Mouse (Mus musculus): ENCODE data around the gene Car9.

Gene Car9

DNA sequence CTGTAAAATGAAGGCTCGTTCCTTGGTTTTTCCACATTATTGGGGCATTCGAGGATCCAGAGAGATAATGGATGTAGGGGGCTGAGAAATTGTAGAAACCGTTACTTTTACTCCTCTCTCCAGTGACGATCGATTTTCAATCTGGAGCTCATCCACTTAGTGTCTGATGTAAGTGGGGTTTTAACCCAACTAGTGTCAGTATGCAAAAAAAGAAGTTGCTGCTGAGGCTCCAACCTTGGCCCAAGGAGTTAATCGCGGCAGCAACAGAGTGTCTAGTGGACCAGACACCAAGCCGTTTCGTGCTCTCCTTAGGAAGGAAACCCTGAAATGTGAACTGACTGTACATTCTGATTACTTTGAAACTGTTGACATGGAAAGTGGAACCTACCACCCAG is 12.9 kb upstream of the Car9 start:
- peak; percentile 46 for DNase-seq (ENCODE audit: low spot score)

DNA sequence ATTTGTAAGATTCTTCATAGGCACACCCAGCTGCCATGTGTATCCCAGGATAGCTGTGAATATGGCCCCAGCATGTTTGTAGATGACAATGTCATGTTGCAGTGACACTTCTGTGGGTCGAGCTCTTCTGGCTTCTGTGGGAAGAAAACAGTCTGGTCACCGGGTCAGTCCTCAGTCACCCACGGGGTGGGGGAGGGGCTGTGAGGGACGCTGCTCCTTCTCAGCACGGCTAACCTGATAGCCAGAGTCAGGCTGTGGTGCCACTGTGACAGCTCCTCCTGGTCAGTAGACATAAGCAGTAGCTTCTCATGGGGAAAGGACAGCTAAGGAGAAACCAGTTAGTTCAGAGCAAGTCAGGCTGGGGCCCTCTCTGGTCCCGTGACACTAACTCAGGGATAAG is 10.2 kb upstream of the Car9 start:
- DNase-seq (ENCODE audit: low spot score), result no peak

DNA sequence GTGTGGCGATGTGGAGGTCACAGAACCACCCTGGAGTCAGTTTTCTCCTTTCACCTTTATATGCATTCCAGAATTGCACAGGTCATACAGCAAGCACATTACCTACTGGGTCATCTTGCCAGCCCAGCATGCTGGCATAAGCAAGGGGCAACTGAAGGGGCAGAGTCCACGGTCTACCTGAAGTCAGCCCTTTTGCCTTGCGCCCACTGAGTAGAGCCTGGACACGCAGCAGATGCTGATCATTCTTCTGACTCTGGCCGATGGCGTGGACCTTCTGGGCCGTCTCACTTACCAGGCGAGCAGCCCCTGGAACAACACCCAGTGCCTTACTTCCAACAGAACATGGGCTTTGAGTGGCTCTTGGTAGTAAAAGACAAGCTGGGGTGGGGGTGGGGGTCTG is 9.4 kb upstream of the Car9 start:
- DNase-seq (ENCODE audit: low spot score), result no peak

DNA sequence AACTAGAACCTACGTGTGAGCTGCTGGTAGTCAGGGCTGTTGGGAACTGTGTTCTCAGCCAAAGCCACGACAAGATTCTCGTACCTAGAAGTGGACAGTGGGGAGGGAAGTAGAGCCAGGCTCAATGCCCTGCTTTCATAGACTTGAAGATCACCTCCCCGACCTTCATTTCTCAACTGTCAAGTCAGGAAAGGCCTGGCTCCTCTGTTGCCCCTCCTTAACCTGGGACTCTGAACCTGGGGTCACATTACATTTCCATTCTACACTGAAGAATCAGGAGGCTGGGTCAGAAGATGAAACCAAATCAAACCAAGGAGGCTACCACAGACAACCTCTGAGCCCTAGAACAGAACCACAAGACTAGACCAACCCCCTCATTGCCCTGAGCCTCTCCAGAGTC is 8.8 kb upstream of the Car9 start:
- DNase-seq (ENCODE audit: low spot score), result no peak

DNA sequence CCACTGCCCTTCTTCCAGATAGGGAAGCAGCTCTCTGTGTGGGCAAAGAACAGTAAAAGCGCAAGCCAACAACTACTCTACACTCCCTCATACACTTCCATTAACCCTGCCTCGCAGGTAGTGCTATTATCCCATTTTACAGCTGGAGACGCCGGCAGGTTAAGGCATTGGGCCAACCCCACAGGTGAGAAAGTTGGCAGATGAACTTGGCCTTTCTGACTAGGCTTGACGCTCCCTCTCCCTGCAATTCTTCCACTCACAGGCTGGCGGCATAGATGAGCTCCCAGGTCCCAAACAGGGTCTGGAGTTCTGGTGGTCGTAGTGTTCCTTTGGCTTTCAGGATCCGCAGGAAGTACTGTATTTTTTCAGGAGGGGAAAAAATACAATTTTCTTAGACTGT is 7.8 kb upstream of the Car9 start:
- no peak for DNase-seq (ENCODE audit: low spot score)

DNA sequence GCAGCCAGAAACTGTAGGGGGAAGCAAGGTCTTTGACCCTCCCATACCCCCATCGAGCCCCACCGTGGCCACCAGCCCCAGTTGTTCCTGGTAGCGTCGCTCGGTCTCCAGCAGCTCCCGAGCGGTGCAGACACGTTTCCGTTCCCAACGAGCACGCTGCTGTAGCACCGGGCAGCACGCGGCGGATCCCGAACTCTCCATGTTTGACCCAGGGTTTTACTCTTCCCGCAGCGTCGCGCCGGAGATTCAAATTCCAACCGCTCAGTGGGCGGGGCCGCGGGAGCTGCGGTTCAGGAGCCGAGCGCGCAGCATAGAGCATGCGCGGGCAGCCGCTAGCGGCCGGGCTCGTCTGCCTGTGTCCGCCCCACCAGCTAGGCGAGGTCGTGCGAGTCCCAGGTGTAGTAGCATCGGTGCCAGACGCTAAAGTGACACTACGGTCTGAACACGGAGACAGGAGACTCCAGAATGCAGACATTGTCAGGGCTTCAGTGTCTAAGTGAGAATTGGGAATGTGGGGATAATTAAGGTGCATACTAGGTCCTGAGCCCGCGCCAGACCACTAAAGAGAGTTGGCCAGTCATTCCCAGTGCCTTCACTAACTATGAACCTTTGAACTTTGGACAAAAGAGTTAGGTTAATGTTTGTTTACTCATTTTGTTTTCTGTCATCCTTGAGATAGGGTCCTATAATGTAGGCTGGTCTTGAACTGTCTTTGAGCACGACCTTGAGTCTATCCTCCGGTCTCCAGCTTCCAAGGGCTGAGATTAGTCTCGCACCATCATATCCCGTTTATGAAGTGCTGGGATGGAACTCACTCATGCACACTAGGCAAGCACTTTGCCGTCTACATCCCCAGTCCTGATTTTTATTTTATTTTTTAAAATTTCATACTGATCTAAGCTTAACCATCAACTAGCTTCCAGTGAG is 7.1 kb upstream of the Car9 start, which contains the start of gene Arhgef39:
Gene Arhgef39, minus strand, starts transcription at position 289 of the 927 bp plus-strand sequence.
- peak; percentile 85 for DNase-seq (ENCODE audit: low spot score)

DNA sequence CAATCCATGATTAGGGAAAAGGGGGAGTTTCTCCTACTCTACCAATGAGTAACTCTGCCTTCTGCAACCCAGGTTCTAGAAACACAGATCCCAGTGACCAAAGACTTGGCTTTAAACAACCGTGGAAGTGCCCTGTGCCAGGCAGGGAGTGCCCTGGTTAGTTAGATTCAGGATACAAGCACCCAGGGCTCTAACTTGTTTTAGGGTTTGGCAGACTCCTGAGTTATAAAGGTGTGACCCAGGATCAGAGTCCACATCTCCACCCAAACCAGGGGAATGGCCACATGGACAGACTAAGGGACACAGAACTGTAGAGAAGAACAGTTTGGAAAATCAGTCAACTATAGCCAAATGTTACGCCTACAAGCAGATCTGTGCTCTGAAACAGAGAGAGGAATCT is 3.7 kb upstream of the Car9 start:
- DNase-seq (ENCODE audit: low spot score), result no peak

DNA sequence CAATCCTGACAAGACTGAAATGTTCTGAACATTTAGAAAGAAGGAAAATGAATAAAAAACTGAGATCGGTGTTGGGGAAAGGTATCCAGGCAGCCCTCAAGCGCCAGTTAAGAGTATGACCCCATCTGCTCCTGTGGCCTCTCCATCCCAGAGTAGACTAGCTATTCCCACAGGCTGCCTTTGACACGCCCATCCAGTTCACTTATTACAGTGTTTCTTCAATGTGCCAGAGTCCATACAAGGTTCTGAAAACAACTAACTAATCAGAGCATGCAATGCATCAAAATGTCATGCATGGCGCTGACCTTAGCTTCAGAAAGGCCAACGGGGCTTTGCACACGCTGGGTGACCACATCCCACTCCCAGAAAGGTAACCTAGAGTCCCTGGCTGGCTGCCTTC is 3.3 kb upstream of the Car9 start:
- DNase-seq (ENCODE audit: low spot score), result no peak

DNA sequence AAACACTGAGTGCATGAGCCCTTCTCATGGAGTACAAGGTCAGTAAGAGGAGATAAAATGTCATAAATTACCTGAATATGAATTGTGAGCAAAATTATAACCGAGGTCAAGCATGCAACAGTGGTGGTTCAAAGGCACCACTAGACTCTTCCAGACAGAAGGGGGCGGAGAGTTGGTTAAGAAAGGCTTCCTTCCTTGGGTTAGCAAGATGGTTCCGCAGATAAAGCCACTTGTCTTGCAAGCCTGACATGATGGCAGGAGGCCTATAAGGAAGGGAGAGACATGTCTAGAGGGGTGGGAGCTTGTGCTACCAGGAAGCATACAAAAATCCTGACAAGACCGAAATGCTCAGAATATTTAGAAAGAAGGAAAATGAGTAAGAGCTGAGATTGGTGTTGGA is 2.5 kb upstream of the Car9 start:
- no peak for DNase-seq (ENCODE audit: low spot score)

DNA sequence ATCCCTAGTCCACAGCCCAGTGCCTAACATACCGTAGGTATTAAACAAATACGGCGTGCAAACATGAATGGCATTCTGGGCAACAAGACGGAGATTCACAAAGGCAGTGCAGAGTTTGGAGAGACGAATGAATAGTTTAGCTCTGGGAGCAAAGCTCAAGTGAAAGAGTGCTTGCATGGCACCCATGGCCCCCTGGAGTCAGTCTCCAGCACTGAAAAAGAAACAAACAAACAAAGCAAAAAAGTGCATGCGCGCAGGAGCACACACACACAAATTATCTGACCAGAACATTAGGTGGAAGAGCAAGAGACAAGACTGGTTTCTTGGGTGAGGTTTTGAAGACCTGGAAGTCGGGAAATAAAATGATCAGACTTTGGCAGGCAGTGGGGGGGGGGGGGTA is 692 bp upstream of the Car9 start:
- DNase-seq (ENCODE audit: low spot score), result no peak

DNA sequence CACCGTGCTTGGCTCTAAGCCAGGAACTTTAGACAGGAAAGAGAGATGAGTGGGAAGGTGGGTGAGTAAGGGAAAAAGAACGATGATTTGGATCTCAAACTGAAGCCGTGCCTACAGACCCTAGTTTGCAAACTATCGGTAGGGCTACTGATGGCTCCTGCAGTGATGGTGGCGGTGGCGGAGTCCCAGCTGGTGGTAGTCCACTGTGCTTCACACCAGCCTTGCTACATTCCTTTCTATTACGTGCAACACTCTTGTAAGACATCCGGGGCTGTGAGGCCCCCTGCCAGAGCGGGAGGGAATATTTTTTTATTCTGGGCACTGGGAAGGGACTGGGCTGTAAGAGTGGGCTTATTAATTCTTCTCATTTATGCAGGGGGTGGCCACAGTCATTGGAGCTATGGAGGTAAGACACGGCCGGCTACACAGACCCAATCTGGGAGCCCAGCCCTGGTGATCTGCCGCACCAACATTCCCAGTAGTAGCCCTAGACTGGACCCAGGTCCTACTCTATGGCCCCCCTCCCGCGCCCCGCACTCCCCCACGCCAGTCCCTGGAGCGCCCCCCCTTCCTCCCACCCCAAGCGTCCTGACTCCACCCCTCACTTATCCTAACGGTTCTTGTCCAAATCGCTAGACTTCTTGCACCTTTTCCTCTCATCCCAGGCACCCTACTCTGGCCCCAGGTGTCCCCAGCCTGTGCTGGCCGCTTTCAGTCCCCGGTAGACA is 1.3 kb downstream of the Car9 start:
- DNase-seq (ENCODE audit: low spot score), result no peak

DNA sequence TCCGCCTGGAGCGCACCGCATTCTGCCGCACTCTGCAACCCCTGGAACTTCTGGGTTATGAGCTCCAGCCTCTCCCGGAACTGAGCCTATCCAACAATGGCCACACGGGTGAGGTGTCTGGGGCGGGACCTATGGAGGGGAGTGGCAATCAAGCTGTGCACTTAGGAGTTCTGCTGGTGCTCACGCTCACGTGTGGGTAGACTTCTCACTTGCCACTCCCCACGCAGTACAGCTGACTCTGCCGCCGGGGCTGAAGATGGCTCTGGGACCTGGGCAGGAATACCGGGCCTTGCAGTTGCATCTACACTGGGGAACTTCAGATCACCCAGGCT is 1.9 kb downstream of the Car9 start:
- DNase-seq (ENCODE audit: low spot score), result peak; percentile 54

DNA sequence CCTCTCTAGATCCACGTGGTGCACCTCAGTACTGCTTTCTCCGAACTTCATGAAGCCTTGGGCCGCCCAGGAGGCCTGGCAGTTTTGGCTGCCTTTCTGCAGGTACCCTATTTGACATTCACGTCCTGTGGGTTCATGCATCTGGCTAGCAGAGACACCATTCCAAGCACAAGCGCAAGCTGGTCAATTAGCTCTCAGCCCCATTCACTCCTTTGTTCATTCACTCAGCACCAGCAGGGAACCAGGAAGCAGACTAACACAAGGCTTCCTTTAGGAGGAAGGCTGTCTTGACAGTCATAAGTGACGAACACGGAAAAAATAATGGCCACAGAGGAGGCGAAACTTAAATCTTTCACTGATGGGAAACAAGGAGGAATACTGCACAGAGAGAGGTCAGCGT is 2.3 kb downstream of the Car9 start:
- DNase-seq (ENCODE audit: low spot score), result no peak

DNA sequence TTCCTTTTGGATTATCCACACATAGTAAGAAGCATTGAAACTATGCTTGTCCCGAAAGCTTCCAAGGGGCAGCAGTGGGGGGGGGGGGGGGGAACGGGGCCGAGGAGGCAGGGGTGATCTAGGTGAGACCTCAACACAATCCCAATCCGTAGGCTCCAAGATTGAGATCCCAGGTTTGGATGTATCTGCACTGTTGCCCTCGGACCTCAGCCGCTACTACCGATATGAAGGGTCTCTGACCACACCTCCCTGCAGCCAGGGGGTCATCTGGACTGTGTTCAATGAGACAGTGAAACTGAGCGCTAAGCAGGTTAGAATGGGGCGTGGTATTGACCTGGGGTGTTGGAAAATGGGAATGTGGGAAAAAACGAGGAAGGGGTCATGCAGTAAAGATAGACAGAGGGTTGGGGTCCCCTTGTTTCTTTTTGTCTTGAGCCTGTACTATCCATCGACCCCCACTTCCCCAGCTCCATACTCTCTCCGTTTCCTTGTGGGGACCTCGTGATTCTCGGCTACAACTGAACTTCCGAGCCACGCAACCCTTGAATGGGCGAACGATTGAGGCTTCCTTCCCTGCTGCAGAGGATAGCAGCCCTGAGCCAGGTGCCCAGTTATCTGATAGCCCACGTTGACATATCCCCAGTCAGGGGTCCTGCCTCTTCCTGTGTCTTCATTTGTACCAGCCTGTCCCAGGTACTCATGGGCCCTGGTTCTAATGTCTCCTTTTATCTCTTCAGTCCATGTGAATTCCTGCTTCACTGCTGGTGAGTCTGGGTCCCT is 5.1 kb downstream of the Car9 start:
- DNase-seq (ENCODE audit: low spot score), result no peak

DNA sequence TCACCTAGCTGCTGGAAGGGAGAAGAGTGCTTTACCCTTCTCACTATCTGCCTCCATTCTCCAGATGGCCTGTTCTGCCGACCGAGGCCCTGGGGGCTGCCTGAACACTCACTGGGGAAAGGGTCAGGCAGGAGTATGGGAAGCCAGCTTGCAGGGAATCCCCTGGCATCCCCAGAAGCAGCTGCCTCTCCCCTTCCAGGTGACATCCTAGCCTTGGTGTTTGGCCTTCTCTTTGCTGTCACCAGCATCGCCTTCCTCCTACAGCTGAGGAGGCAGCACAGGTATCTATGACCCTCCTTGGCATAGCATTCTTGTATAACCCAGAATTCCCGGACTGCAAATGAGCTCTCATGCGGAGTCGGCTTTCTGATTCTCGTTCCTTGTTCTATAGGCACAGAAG is 5.9 kb downstream of the Car9 start:
- DNase-seq (ENCODE audit: low spot score), result no peak

DNA sequence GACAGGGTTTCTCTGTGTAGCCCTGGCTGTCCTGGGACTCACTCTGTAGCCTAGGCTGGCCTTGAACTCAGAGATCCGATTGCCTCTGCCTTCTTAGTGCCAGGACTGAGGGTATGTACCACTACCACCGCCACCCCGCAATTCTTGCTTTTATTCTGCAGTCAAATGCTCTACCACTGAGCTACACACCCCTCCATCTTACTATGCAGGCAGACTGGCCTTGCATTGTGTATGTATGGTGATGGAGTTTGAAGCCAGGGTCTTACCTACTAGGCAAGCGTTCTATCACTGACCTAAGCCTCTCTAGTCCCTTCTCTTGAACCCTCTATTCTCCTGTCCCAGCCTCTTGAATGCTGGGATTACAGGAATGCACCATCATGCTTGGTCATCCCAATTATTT is 6.5 kb downstream of the Car9 start:
- DNase-seq (ENCODE audit: low spot score), result no peak

DNA sequence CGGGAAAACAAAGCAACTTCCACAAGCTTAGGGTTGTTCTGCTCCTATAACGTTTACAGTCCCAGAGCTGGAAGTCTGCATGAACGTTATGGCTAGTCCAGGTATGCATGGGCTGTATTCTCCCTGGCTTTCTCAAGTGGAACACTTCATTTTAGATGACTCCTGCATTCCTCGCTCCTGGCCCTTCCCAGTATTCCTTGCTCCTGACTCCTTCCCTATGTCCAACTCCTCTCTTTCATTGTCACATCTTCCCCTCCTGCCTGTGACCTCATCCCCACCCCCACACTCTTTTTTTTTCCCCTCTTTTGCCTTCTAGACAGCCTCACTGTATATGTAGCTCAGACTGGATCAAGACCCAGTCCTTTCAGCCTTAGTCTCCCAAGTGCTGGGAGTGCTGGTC is 7.0 kb downstream of the Car9 start:
- no peak for DNase-seq (ENCODE audit: low spot score)

DNA sequence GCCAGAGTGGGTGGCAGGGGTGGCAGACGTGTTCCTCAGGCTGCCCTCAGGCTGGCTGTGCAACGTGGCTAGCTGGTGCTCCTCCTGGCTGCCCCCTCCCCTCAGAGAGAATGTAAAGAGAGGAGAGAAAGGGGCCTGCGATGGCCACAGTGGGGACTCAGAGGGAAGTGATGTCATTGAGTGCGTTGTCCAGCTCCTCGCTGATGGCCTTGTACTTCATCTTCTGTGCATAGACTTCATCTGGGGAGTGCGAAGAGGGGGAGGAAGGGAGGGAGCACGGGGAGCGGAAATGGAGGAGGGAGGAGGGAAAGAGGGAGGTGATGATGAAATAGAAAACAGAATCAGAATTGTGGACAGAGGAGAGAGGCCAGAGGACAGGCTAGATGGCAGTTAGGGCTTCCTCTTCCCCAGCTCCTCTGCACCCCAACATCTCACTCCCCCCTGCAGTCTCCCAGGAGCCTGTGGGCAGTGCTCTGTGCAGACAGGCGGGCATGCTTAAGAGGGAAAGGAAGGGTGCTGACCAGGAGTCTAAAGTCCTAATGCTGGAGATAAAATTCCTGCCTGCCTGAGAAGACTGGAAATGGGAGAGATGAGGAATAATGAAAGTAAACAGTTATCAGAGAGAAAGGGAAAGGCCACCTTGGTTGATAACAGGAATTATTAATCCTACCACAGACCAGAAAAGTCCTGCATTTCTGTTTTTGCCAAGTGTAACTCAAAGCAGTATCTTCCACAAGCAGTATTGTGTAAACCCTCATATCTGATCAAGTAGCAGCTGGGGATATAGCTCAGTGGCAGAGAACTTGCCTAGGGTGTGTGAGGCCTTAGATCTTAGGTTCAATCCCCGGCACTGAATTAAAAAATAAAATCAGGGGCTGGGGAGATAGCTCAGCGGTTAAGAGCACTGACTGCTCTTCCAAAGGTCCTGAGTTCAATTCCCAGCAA is 9.3 kb downstream of the Car9 start:
- no peak for DNase-seq (ENCODE audit: low spot score)

DNA sequence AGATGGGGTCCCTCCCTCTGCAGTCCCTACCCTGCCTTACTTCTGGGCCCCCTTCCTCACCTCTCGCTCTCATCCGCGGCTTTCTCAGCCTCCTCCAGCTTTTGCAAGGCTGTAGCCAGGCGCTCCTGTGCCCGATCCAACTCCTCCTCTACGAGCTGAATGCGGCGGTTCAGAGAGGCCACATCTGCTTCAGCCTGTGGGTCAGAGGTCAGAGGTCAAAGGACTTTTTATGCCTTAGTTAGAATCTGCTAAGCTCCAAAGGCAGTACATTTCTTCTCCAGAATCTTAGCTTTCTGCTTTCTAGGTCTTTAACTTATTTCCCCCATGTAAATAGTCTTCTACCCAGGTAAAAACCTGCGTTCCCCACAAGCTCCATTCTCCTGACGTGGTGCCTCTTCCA is 12.8 kb downstream of the Car9 start:
- no peak for DNase-seq (ENCODE audit: low spot score)

DNA sequence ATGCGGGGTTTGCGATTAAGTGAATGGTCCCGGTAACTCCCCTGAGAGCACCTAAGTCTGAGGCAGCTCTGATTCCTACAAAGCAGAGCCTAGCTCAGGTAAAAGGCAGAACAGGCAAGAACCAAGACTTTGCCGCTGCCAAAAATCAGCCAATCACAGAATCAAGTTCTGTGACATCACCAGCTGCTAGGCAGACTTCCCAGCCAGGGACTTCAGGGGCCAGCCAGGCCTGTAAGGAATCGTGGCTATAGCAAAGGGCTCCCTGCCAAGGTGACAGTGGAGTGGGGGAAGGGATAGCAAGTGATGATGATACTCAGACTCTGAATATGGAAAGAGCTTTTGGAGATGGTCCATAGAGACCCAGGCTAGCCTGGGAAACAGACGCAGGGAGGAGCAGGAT is 13.2 kb downstream of the Car9 start:
- DNase-seq (ENCODE audit: low spot score), result peak; percentile 77

DNA sequence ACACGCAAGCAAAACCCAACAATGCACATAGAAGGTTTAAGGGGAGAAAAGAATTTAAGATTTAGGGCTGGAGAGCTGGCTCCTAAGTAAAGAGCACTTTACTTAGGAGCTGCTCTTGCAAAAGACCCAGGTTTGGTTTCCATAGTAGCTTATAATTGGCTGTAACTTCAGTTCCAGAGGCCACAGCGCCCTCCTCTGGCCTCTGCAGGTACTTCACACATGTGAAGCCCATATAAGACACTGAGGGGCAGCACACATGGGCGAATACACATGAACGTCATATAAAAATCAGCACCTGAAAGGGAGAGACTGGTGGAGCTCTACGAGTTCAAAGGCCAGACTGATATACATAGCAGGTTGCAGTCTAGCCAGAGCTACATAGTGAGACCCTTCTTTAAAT is 21.1 kb downstream of the Car9 start:
- no peak for DNase-seq (ENCODE audit: low spot score)

DNA sequence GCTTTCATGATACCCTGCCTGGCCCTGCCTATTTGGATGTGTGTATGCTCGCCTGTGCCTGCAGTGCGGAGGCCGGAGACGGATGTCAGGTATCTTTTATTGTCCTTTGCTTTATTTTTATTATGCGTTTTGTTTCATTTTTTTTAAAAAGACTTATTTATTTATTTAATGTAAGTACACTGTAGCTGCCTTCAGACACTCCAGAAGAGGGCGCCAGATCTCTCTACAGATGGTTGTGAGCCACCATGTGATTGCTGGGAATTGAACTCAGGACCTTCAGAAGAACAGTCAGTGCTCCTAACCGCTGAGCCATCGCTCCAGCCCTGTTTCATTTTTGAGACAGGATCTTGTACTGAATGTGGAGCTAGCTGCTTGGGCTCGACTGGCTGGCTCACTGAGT is 21.7 kb downstream of the Car9 start:
- no peak for DNase-seq (ENCODE audit: low spot score)

All from c-Kit-positive CD71-positive TER-119-positive erythroid progenitor cells, embryonic 14.5 days (primary cell).